Mouse (Mus musculus) thymus, postnatal 10 days (tissue): ENCODE data around the gene Olfr545.

Experiments
- DNase-seq, 2 experiments: peaks; one replicate each; pipeline ENCODE4 v3.0.0; 2021; ENCODE audit warnings: low spot score in 2 of 2

Olfr545 gene

GRCm38 (mm10) chr7:102479368-102480078, 19.9 kb downstream of the Olfr545 start:
- no peak for DNase-seq

- no peak for DNase-seq
These were observed 20.4 kb downstream of the Olfr545 start for GRCm38 (mm10) chr7:102478926-102479325.

- no peak for DNase-seq
These were observed 20.9 kb downstream of the Olfr545 start for GRCm38 (mm10) chr7:102478425-102478824.

GRCm38 (mm10) chr7:102477377-102477776, 22.0 kb downstream of the Olfr545 start:
- DNase-seq, result no peak

- no peak for DNase-seq
These were observed 22.8 kb downstream of the Olfr545 start for GRCm38 (mm10) chr7:102476601-102477000.

- DNase-seq, result no peak
These were observed 26.7 kb downstream of the Olfr545 start for GRCm38 (mm10) chr7:102472675-102473074.

GRCm38 (mm10) chr7:102467566-102467965, 31.8 kb downstream of the Olfr545 start:
- no peak for DNase-seq

GRCm38 (mm10) chr7:102458618-102459380, 40.6 kb downstream of the Olfr545 start:
- DNase-seq, result no peak

GRCm38 (mm10) chr7:102446438-102446837, 52.9 kb downstream of the Olfr545 start:
- no peak for DNase-seq

- DNase-seq, result no peak
These were observed 55.1 kb downstream of the Olfr545 start for GRCm38 (mm10) chr7:102444301-102444700.

GRCm38 (mm10) chr7:102442432-102442831, 56.9 kb downstream of the Olfr545 start:
- DNase-seq, result no peak

- peak; percentile 89 to 92 for DNase-seq
These were observed 57.5 kb downstream of the Olfr545 start, which contains the start of gene Rrm1 for GRCm38 (mm10) chr7:102441657-102442391. TSS of gene Rrm1 (plus strand) at chr7:102441695.
